8 mouse cellular contexts compared by ENCODE assay signal in the genomic region with DNA sequence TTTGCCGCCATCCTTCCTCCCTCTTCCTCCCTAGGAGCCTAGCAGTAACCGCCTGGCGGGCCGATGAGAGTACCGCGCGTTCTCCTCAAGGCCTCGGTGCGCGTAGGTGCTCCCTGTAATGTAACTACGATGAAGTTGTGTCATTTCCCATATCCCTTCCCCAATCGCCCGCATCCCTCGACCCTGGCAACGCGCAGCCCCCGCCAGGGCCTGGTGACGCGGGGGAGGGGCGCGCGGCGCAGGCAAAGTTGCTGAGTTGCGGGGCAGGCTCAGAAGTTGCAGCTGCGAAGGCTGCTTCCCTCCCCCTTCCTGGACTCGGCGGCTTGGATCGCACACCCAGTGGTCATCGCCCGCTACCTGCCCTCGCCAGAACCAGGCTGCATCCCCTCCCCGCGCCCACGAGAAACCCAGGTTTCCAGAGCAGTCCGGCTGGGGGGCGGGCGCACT. TPM values are rescaled to one million over a fixed set of nuclear protein-coding genes. Genes with fewer than 3 reads are reported as not detected.
DNase-seq lines count a peak whose midpoint lies in the region; ATAC-seq and TF ChIP-seq lines count a peak whose summit lies in the region.

A gene (plus strand): TSS at position 254 of the 447 bp plus-strand sequence.

- peak within 1 kb of the TSS; percentile 68 to 76 for H3K4me3 ChIP-seq in ES-E14 (ENCODE audit: insufficient read depth in 1 of 2, low read depth in 1 of 2, low read length in 2 of 2, poor library complexity in 1 of 2, severe bottlenecking in 1 of 2)
- peak within 1 kb of the TSS; percentile 54 for H3K4me3 ChIP-seq in hindbrain, embryonic 11.5 days (ENCODE audit: low read depth, low read length)

- in situ Hi-C loops in ES-E14 (cut with MboI; ENCODE audit: low sequenced_read_pairs in 2 of 2, unreplicated experiment in 2 of 2) = no loop called here

- ATAC-seq in hindbrain, embryonic 11.5 days (ENCODE audit: low FRiP score) = peak; percentile 73

- peaks cover 5 to 9% of the 10 kb centered on the region in 2 experiments for H3K4me1 ChIP-seq in ES-E14 (ENCODE audit: control insufficient read depth in 2 of 2, insufficient read depth in 2 of 2, low read length in 2 of 2, poor library complexity in 1 of 2)
- peaks cover 5% of the 10 kb centered on the region; the same call in 1 of the 2 replicates for H3K4me1 ChIP-seq in hindbrain, embryonic 11.5 days (replicated peaks; ENCODE audit: control insufficient read depth, insufficient read depth, low read length)

- peaks cover 22% of the 10 kb centered on the region for H3K27me3 ChIP-seq in hindbrain, embryonic 11.5 days (ENCODE audit: control insufficient read depth, insufficient read depth, low read length)

- H3K36me3 ChIP-seq in ES-E14 (ENCODE audit: control insufficient read depth, insufficient read depth, low read length, poor library complexity, severe bottlenecking) = no peaks in the 10 kb centered on the region
- H3K36me3 ChIP-seq in hindbrain, embryonic 11.5 days (ENCODE audit: control insufficient read depth, insufficient read depth, low read length) = no peaks in the 10 kb centered on the region

- WGBS in hindbrain, embryonic 11.5 days = 2% methylated on average over 34 of the region's 37 CpGs

- H3K9me3 ChIP-seq in ES-E14 (ENCODE audit: control insufficient read depth, insufficient read depth, low read depth, low read length) = no peaks in the 10 kb centered on the region
- H3K9me3 ChIP-seq in hindbrain, embryonic 11.5 days (ENCODE audit: control insufficient read depth, low read length) = no peaks in the 10 kb centered on the region

- H3K9ac ChIP-seq in ES-E14 (ENCODE audit: insufficient read depth, low read depth, low read length, poor library complexity, severe bottlenecking) = peak within 1 kb of the TSS; percentile 38; the same call in 1 of the 2 replicates
- peak within 1 kb of the TSS; percentile 56 for H3K9ac ChIP-seq in hindbrain, embryonic 11.5 days (ENCODE audit: low read depth, low read length)

- H3K27ac ChIP-seq in ES-E14 (ENCODE audit: insufficient read depth, low read depth, low read length, poor library complexity, severe bottlenecking) = no peak within 1 kb of the TSS
- no peak within 1 kb of the TSS for H3K27ac ChIP-seq in hindbrain, embryonic 11.5 days (ENCODE audit: low read depth, low read length)

- no peak for DNase-seq in ES-E14 (ENCODE audit: low read depth, low spot score)
- peak; percentile 29 to 37 for DNase-seq in cerebellum, postnatal 25 days
- peak; percentile 20 to 21 for DNase-seq in frontal cortex, postnatal 25 days (ENCODE audit: low spot score in 2 of 2)
- DNase-seq in hindbrain, embryonic 11.5 days (ENCODE audit: low spot score) = peak; percentile 65
- DNase-seq in layer of hippocampus, postnatal 25 days (ENCODE audit: extremely low spot score in 1 of 2, low spot score in 1 of 2) = peak; percentile 31 to 34
- DNase-seq in lung, postnatal 10 days = peak; percentile 60
- DNase-seq in ovary, postnatal 14 days (ENCODE audit: low spot score) = peak; percentile 36
- DNase-seq in urinary bladder, postnatal 25 days (ENCODE audit: low spot score) = peak; percentile 27

- peak within 1 kb of the TSS; percentile 100 for H3K4me2 ChIP-seq in hindbrain, embryonic 11.5 days (replicated peaks; ENCODE audit: low read depth, low read length)

TF ChIP-seq in ES-E14, 5 proteins besides CTCF, POLR2A, EP300 and RAD21:
- no peak for TF ChIP-seq CHD2 (IDR thresholded peaks at IDR 0.05; ENCODE audit: low read depth, low read length)
- no peak for TF ChIP-seq ZC3H11A (IDR thresholded peaks at IDR 0.05; ENCODE audit: borderline replicate concordance, low read depth, low read length)
- no peak for TF ChIP-seq HCFC1 (IDR thresholded peaks at IDR 0.05; ENCODE audit: borderline replicate concordance, insufficient read depth, low read length)
- no peak for TF ChIP-seq ZNF384 (IDR thresholded peaks at IDR 0.05; ENCODE audit: low read depth, low read length)
- no peak for TF ChIP-seq MAFK (IDR thresholded peaks at IDR 0.05; ENCODE audit: insufficient read depth, low read depth, low read length)

RNA-seq across cellular contexts. Expression of the gene that starts here (rescaled TPM):
- 14.7 and 16.5 TPM in 2 replicates for total RNA-seq in ES-E14 (2012; rRNA removed)
- polyA plus RNA-seq in hindbrain, embryonic 11.5 days (2014; fragmentation: Nextera tagmentation; extraction: Ambion mirVana) = 6.3 and 7.0 TPM in 2 replicates
- total RNA-seq in layer of hippocampus, postnatal 25 days (2021) = 10 to 100 TPM; 41.9 to 61.8 TPM
